Mouse (Mus musculus) layer of hippocampus, adult 6 months (tissue): ENCODE data around the gene Olfr175-ps1. TPM values are rescaled to one million over a fixed set of nuclear protein-coding genes. Genes with fewer than 3 reads are reported as not detected.

ENCODE experiments used
- long read RNA-seq, 2 experiments: library from polyadenylated mRNA; unstranded; transcript quantifications; one replicate each; pipeline ENCODE4 v2.0.0; 2019 to 2020
- polyA plus RNA-seq: library from polyadenylated mRNA; unstranded; fragments of <200 nt; fragmentation: Nextera tagmentation; gene quantifications from 2 replicates; pipeline ENCODE4 v1.2.3, GENCODE M21; 2021

The Olfr175-ps1 gene
- polyA plus RNA-seq: not detected in 2 replicates
- long read RNA-seq, experiment 1: 0 reads
- long read RNA-seq, experiment 2: 0 reads

GRCm38 (mm10) chr16:58826732-58827319 is at the start of gene Olfr175-ps1:
Gene Olfr175-ps1, minus strand, starts transcription at chr16:58826782.

GRCm38 (mm10) chr16:58874668-58875067 is 48.1 kb upstream of the Olfr175-ps1 start, which contains the start of gene Olfr177:
Gene Olfr177, minus strand, starts transcription at chr16:58874768.

GRCm38 (mm10) chr16:58800168-58800567 is 26.4 kb downstream of the Olfr175-ps1 start, which contains the start of gene Olfr173:
Gene Olfr173, minus strand, starts transcription at chr16:58800268.

Other genes with a start within 250 kb of the Olfr175-ps1 start
- gene Gm813, start 209.8 kb downstream of the Olfr175-ps1 start, polyA plus RNA-seq: not detected in 2 replicates
- gene E330017A01Rik, start 188.0 kb downstream of the Olfr175-ps1 start, polyA plus RNA-seq: not detected in 2 replicates
- gene Cpox, start 156.5 kb downstream of the Olfr175-ps1 start, polyA plus RNA-seq: 21.6 and 22.5 TPM in 2 replicates
- gene Gpr15, start 107.7 kb downstream of the Olfr175-ps1 start, polyA plus RNA-seq: 0.11 TPM in 1 of 2 replicates, not detected in the other
- 95.5 and 116 TPM in 2 replicates for gene Cldnd1, start 98.9 kb downstream of the Olfr175-ps1 start, polyA plus RNA-seq
- not detected in 2 replicates for gene Olfr172, start 63.6 kb downstream of the Olfr175-ps1 start, polyA plus RNA-seq
- not detected in 2 replicates for gene Olfr173, start 26.5 kb downstream of the Olfr175-ps1 start, polyA plus RNA-seq
- not detected in 2 replicates for gene Olfr177, start 48.0 kb upstream of the Olfr175-ps1 start, polyA plus RNA-seq
- gene Olfr178, start 65.3 kb upstream of the Olfr175-ps1 start, polyA plus RNA-seq: not detected in 2 replicates
- not detected in 2 replicates for gene Olfr181, start 102.0 kb upstream of the Olfr175-ps1 start, polyA plus RNA-seq
- not detected in 2 replicates for gene Olfr180, start 102.6 kb upstream of the Olfr175-ps1 start, polyA plus RNA-seq
- gene Olfr183, start 168.6 kb upstream of the Olfr175-ps1 start, polyA plus RNA-seq: not detected in 2 replicates
- gene Olfr186, start 203.5 kb upstream of the Olfr175-ps1 start, polyA plus RNA-seq: not detected in 2 replicates
- gene Olfr187, start 213.0 kb upstream of the Olfr175-ps1 start, polyA plus RNA-seq: not detected in 2 replicates